Mouse (Mus musculus) lung, adult 2 months (tissue): ENCODE measurements around the gene Gtf2e1.

Experiments
- CTCF ChIP-seq: fragments of 200-500 bp; IDR thresholded peaks from 2 replicates; pipeline ENCODE4 v1.5.1; 2011; ENCODE audit warnings: mild to moderate bottlenecking, low read length, control low read depth; ENCODE audit not compliant: insufficient read depth
- POLR2A ChIP-seq: fragments of 200-500 bp; IDR thresholded peaks from 2 replicates; pipeline ENCODE4 v1.6.1; 2011; ENCODE audit warnings: low read depth, mild to moderate bottlenecking, control low read depth, low read length, borderline replicate concordance; ENCODE audit errors: extremely low read depth

DNA sequence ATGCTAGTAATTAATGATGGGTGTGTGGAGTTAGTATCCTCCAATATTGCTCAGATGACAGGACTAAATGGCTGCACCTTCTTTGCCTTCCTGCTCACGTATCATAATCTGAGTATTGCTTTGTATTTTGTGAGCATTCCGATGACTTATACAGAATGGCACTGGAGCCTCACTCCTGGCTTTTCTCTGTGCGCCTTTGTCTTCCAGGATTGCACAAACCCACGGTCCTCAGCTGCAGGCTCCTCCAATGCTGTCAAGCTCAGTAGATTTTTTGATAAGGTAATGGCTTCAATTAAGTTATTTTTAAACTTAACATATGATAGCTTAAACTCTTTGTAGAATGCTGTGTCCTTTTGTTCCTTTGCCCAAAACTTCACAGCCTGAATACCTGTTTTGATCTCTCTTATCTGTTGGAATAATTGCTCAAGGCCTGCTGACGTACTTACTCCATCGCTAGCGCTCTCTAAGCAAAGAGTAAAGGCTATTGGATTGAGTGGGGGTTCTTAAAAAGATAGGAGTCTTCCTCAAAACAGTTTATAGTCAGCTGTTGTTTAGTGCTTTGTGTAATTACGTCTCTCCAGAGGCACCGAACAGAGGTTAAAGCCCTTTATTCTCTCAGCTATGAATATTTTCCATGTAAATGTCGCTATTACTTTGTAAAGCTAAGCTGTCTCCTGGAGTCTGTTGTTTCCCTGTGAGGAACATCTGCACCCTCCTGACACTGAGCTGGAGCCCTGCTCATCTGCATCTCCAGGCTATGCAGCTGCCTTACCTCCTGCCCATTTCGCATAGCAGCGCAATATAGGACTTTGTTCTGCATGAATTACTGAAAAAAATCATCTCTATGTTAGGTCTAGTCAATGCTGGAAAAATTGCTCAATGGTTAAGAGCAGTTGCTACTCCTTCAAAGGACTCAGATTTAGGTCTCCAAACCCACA, 27.8 kb upstream of the Gtf2e1 start:
- TF ChIP-seq CTCF: no peak
- TF ChIP-seq POLR2A: no peak
